Mouse (Mus musculus): ENCODE results near the gene Mtor.

The Mtor gene

GRCm38 (mm10) chr4:148531341-148531740 is 82.9 kb downstream of the Mtor start:
- DNase-seq (ENCODE audit: low spot score in 2 of 2) = no peak

- DNase-seq (ENCODE audit: low spot score in 2 of 2) = no peak
Measured at GRCm38 (mm10) chr4:148532516-148532915, 84.1 kb downstream of the Mtor start.

GRCm38 (mm10) chr4:148533613-148534328 is 85.4 kb downstream of the Mtor start:
- no peak for DNase-seq (ENCODE audit: low spot score in 2 of 2)

GRCm38 (mm10) chr4:148535876-148536275 is 87.5 kb downstream of the Mtor start:
- DNase-seq (ENCODE audit: low spot score in 2 of 2) = no peak

GRCm38 (mm10) chr4:148549106-148549505 is 100.7 kb downstream of the Mtor start:
- DNase-seq (ENCODE audit: low spot score in 2 of 2) = peak in 1 of 2 experiments; percentile 60

- no peak for DNase-seq (ENCODE audit: low spot score in 2 of 2)
Measured at GRCm38 (mm10) chr4:148557766-148558165, 109.4 kb downstream of the Mtor start.

GRCm38 (mm10) chr4:148558297-148559000 is 110.0 kb downstream of the Mtor start, which contains the start of gene Exosc10:
Gene Exosc10, plus strand, starts transcription at chr4:148558429.
- peak; percentile 86 to 96 for DNase-seq (ENCODE audit: low spot score in 2 of 2)

- DNase-seq (ENCODE audit: low spot score in 2 of 2) = peak in 1 of 2 experiments; percentile 61
Measured at GRCm38 (mm10) chr4:148562676-148563075, 114.3 kb downstream of the Mtor start.

GRCm38 (mm10) chr4:148563595-148563994 is 115.2 kb downstream of the Mtor start:
- no peak for DNase-seq (ENCODE audit: low spot score in 2 of 2)

GRCm38 (mm10) chr4:148570138-148570537 is 121.7 kb downstream of the Mtor start:
- DNase-seq (ENCODE audit: low spot score in 2 of 2) = no peak

GRCm38 (mm10) chr4:148570693-148571295 is 122.4 kb downstream of the Mtor start:
- DNase-seq (ENCODE audit: low spot score in 2 of 2) = no peak

GRCm38 (mm10) chr4:148573222-148573621 is 124.8 kb downstream of the Mtor start:
- no peak for DNase-seq (ENCODE audit: low spot score in 2 of 2)

- DNase-seq (ENCODE audit: low spot score in 2 of 2) = no peak
Measured at GRCm38 (mm10) chr4:148580765-148581164, 132.4 kb downstream of the Mtor start.

- DNase-seq (ENCODE audit: low spot score in 2 of 2) = no peak
Measured at GRCm38 (mm10) chr4:148581422-148581821, 133.0 kb downstream of the Mtor start.

GRCm38 (mm10) chr4:148583257-148583656 is 134.8 kb downstream of the Mtor start:
- no peak for DNase-seq (ENCODE audit: low spot score in 2 of 2)

- DNase-seq (ENCODE audit: low spot score in 2 of 2) = no peak
Measured at GRCm38 (mm10) chr4:148586648-148587047, 138.2 kb downstream of the Mtor start.

GRCm38 (mm10) chr4:148588793-148589192 is 140.4 kb downstream of the Mtor start:
- DNase-seq (ENCODE audit: low spot score in 2 of 2) = no peak

GRCm38 (mm10) chr4:148589565-148589964 is 141.2 kb downstream of the Mtor start:
- DNase-seq (ENCODE audit: low spot score in 2 of 2) = no peak

- DNase-seq (ENCODE audit: low spot score in 2 of 2) = no peak
Measured at GRCm38 (mm10) chr4:148590421-148591170, 142.2 kb downstream of the Mtor start.

GRCm38 (mm10) chr4:148591171-148591630 is 142.8 kb downstream of the Mtor start, which contains the start of gene Srm:
Gene Srm, plus strand, starts transcription at chr4:148591503.
- DNase-seq (ENCODE audit: low spot score in 2 of 2) = peak; percentile 97 to 98

- DNase-seq (ENCODE audit: low spot score in 2 of 2) = no peak
Measured at GRCm38 (mm10) chr4:148591637-148592380, 143.4 kb downstream of the Mtor start.
